Mouse (Mus musculus) stomach, embryonic 15.5 days (tissue): ENCODE measurements around the gene Ccdc173. TPM values are rescaled to one million over a fixed set of nuclear protein-coding genes. Genes with fewer than 3 reads are reported as not detected.

Source experiments
- ATAC-seq: fragments of 200-750 bp; cut with Nextera tagmentation; 2 replicates; pipeline ENCODE4 v1.8.0; 2017; ENCODE audit warnings: low read depth, moderate number of reproducible peaks, moderate TSS enrichment; ENCODE audit not compliant: insufficient read depth, low FRiP score
- H3K27ac ChIP-seq: fragments of 300-500 bp; sonication (generic); 2 replicates; pipeline ENCODE4 v1.5.1; 2015; ENCODE audit warnings: mild to moderate bottlenecking, inconsistent platforms
- H3K27me3 ChIP-seq: fragments of 300-500 bp; sonication (generic); replicated peaks from 2 replicates; pipeline ENCODE4 v1.6.1; 2015; ENCODE audit warnings: inconsistent platforms
- H3K36me3 ChIP-seq: fragments of 300-500 bp; sonication (generic); 2 replicates; pipeline ENCODE4 v1.6.1; 2015; ENCODE audit warnings: inconsistent platforms
- H3K4me1 ChIP-seq: fragments of 300-500 bp; sonication (generic); 2 replicates; pipeline ENCODE4 v1.6.1; 2015; ENCODE audit warnings: inconsistent platforms
- H3K4me2 ChIP-seq: fragments of 300-500 bp; sonication (generic); 2 replicates; pipeline ENCODE4 v1.6.1; 2015; ENCODE audit warnings: mild to moderate bottlenecking, inconsistent platforms
- H3K4me3 ChIP-seq: fragments of 300-500 bp; sonication (generic); replicated peaks from 2 replicates; pipeline ENCODE4 v1.5.1; 2015; ENCODE audit warnings: inconsistent platforms
- H3K9ac ChIP-seq: fragments of 300-500 bp; sonication (generic); 2 replicates; pipeline ENCODE4 v1.6.1; 2015; ENCODE audit warnings: inconsistent platforms
- H3K9me3 ChIP-seq: fragments of 300-500 bp; sonication (generic); 2 replicates; pipeline ENCODE4 v1.6.1; 2016; ENCODE audit warnings: inconsistent platforms
- WGBS: fragments of 180-500 bp; shearing (Covaris S2); methylation state at CpG from one replicate; pipeline ENCODE4 v1.1.7; 2015; 5-methylcytosine and 5-hydroxymethylcytosine counted together
- polyA plus RNA-seq: library from polyadenylated mRNA; unstranded; fragments of >200 nt; fragmentation: Nextera tagmentation; extraction: Ambion mirVana; gene quantifications from 2 replicates; pipeline ENCODE4 v1.2.1, GENCODE M21; 2015

The Ccdc173 gene
- polyA plus RNA-seq, 1 experiment from 2014 or later: 1.4 TPM

DNA sequence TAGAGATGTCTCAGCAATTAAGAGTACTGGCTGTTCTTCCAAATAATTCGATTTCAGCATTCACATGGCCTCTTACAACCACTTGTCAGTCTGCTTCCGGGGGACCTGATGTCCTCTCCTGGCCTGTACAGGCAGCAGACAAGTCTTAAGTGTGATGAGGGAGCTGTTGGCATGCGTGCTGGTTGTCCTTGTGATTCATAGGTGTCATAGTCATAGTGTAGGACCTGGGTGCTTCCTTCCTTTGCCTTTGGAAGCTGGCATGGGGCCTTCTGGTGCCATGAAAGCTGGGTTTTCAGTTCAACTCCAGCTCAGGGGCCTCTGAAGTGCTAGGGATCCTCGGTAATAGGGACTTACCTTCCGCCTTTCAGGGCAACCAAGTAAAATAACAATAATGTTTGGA lies 75.2 kb downstream of the Ccdc173 start:
- no peak overlapping the region for H3K9ac ChIP-seq
- H3K4me2 ChIP-seq: no peak overlapping the region
- no peaks in the 10 kb centered on the region for H3K27me3 ChIP-seq
- H3K27ac ChIP-seq: no peak overlapping the region
- H3K36me3 ChIP-seq: no peaks in the 10 kb centered on the region
- H3K9me3 ChIP-seq: no peaks in the 10 kb centered on the region
- 78% methylated on average over 5 of the region's 5 CpGs for WGBS
- no peaks in the 10 kb centered on the region for H3K4me1 ChIP-seq
- no peak for ATAC-seq
- H3K4me3 ChIP-seq: no peak overlapping the region

GRCm38 (mm10) chr2:69713626-69714014 lies 75.8 kb downstream of the Ccdc173 start:
- H3K27ac ChIP-seq: no peak overlapping the region
- H3K27me3 ChIP-seq: no peaks in the 10 kb centered on the region
- no peaks in the 10 kb centered on the region for H3K4me1 ChIP-seq
- no peaks in the 10 kb centered on the region for H3K9me3 ChIP-seq
- no peak for ATAC-seq
- WGBS: 26% methylated on average over 4 of the region's 4 CpGs
- peak overlapping the region; percentile 81 for H3K4me3 ChIP-seq
- H3K4me2 ChIP-seq: peak overlapping the region; percentile 77
- H3K9ac ChIP-seq: no peak overlapping the region
- no peaks in the 10 kb centered on the region for H3K36me3 ChIP-seq

GRCm38 (mm10) chr2:69712981-69713625 lies 76.3 kb downstream of the Ccdc173 start, which contains the start of gene Fastkd1:
Gene Fastkd1, minus strand, starts transcription at chr2:69713516.
- ATAC-seq: peak; percentile 98
- Histone ChIP-seq H3K4me3 (peak within 1 kb of the TSS; percentile 81), H3K36me3 (no peaks in the 10 kb centered on the region; the same call in 1 of the 2 replicates), H3K4me1 (no peaks in the 10 kb centered on the region), H3K9me3 (no peaks in the 10 kb centered on the region), H3K27ac (peak within 1 kb of the TSS; percentile 80), H3K4me2 (peak within 1 kb of the TSS; percentile 77), H3K9ac (peak within 1 kb of the TSS; percentile 79), H3K27me3 (no peaks in the 10 kb centered on the region)
- 0% methylated on average over 39 of the region's 39 CpGs for WGBS

DNA sequence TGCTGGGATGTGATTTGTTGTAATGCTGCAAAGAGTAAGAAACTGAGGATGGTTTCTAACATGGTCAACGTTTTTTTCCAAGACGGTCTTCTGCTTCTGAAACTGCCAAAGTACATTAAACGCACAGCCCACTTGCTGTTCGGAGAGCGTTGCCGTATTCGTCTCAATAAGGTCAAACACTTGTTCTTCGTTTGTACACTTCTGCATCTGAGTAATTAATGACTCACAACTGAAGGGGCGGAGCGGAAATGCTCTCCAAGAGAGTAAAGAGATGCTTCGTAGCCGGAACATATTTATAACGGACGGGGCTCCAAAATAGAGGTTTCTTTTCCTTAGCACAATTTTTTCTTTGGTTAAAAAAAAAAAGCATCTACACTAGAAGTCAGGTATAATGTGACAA lies 77.2 kb downstream of the Ccdc173 start:
- H3K4me3 ChIP-seq: no peak overlapping the region
- H3K4me2 ChIP-seq: peak overlapping the region; percentile 77
- no peak overlapping the region for H3K27ac ChIP-seq
- H3K4me1 ChIP-seq: no peaks in the 10 kb centered on the region
- 84% methylated on average over 14 of the region's 14 CpGs for WGBS
- H3K36me3 ChIP-seq: no peaks in the 10 kb centered on the region; the same call in 1 of the 2 replicates
- ATAC-seq: no peak
- H3K9me3 ChIP-seq: no peaks in the 10 kb centered on the region
- H3K9ac ChIP-seq: no peak overlapping the region
- H3K27me3 ChIP-seq: no peaks in the 10 kb centered on the region

Other genes starting within 250 kb of the Ccdc173 start
- gene Lrp2, start 203.5 kb downstream of the Ccdc173 start, polyA plus RNA-seq: 0.78 and 1.1 TPM in 2 replicates
- gene Bbs5, start 142.4 kb downstream of the Ccdc173 start, polyA plus RNA-seq: 12.5 and 16.0 TPM in 2 replicates
- 0.24 and 0.86 TPM in 2 replicates for gene Klhl41, start 119.5 kb downstream of the Ccdc173 start, polyA plus RNA-seq
- 9.0 and 9.8 TPM in 2 replicates for gene Fastkd1, start 76.1 kb downstream of the Ccdc173 start, polyA plus RNA-seq
- gene Ppig, start 67.0 kb downstream of the Ccdc173 start, polyA plus RNA-seq: 124 and 152 TPM in 2 replicates
- gene Phospho2, start within 50 bp of the Ccdc173 start, polyA plus RNA-seq: 22.1 and 23.0 TPM in 2 replicates
- 37.0 and 37.8 TPM in 2 replicates for gene Klhl23, start 32.4 kb upstream of the Ccdc173 start, polyA plus RNA-seq
- 309 and 316 TPM in 2 replicates for gene Ssb, start 72.0 kb upstream of the Ccdc173 start, polyA plus RNA-seq
- gene Mettl5, start 96.0 kb upstream of the Ccdc173 start, polyA plus RNA-seq: 39.7 and 45.9 TPM in 2 replicates
- 12.8 and 13.3 TPM in 2 replicates for gene Ubr3, start 107.7 kb upstream of the Ccdc173 start, polyA plus RNA-seq
- gene Myo3b, start 249.6 kb upstream of the Ccdc173 start, polyA plus RNA-seq: 0.28 and 0.37 TPM in 2 replicates